Mouse (Mus musculus) forebrain, embryonic 10.5 days (tissue): Measurements from ENCODE around the gene Aspscr1. TPM values are rescaled to one million over a fixed set of nuclear protein-coding genes. Genes with fewer than 3 reads are reported as not detected.
A peak's percentile ranks its signal among the peaks of the same experiment; 100 is the strongest.
"Not testable (repeated sequence)": the region's sequence is repeated elsewhere in the genome, so short reads cannot be mapped to it uniquely, and the experiment has no call there.

Source experiments
- DNase-seq: peaks from one replicate; pipeline ENCODE4 v3.0.0-alpha.2; 2017; ENCODE audit warnings: low spot score; ENCODE audit errors: extremely low spot score
- H3K27ac ChIP-seq: fragments of 300-500 bp; sonication (generic); 2 replicates; pipeline ENCODE4 v1.5.1; 2016; ENCODE audit warnings: mild to moderate bottlenecking
- H3K27me3 ChIP-seq: fragments of 300-500 bp; sonication (generic); 2 replicates; pipeline ENCODE4 v1.6.1; 2016; ENCODE audit warnings: mild to moderate bottlenecking; ENCODE audit not compliant: poor library complexity, severe bottlenecking
- H3K36me3 ChIP-seq: fragments of 300-500 bp; sonication (generic); replicated peaks from 2 replicates; pipeline ENCODE4 v1.6.1; 2016; ENCODE audit warnings: mild to moderate bottlenecking, moderate library complexity
- H3K4me1 ChIP-seq: fragments of 300-500 bp; sonication (generic); 2 replicates; pipeline ENCODE4 v1.6.1; 2016
- H3K4me3 ChIP-seq: fragments of 300-500 bp; sonication (generic); 2 replicates; pipeline ENCODE4 v1.5.1; 2016; ENCODE audit warnings: mild to moderate bottlenecking, moderate library complexity
- H3K9me3 ChIP-seq: fragments of 300-500 bp; sonication (generic); 2 replicates; pipeline ENCODE4 v1.6.1; 2016; ENCODE audit warnings: mild to moderate bottlenecking, moderate library complexity
- WGBS: fragments of 180-500 bp; shearing (Covaris S2); methylation state at CpG from one replicate; pipeline ENCODE4 v1.1.7; 2016; 5-methylcytosine and 5-hydroxymethylcytosine counted together
- polyA plus RNA-seq: library from polyadenylated mRNA; unstranded; fragments of >200 nt; fragmentation: Nextera tagmentation; extraction: Ambion mirVana; gene quantifications from 2 replicates; pipeline ENCODE4 v1.2.1, GENCODE M21; 2016

Gene Aspscr1
- polyA plus RNA-seq, 1 experiment from 2014 or later: 142 TPM

DNA sequence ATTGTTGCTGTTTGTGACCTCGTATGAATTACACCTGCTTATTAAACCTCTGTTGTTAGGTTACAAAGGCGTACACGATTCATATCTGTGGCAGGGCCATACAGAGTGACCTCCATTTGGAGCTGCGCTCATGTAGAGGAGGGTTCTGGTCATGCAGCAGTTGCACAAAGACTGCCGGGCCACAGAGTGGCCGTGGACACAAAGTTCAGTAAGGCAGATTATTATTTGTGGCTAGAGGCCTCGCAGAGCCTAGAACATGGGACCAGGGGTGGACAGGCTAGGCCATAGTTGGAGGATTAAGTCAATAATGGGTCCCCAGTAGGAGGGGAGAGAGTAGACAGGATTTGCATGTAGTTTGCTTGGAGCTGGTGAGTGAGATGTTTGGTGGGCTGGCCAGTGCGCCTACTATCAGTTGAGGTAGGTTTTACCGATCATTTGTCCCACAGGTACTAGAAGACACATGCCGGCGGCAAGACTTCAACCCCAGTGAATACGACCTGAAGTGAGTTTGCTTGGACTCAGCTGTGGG lies 885 bp downstream of the Aspscr1 start:
- peak overlapping the region; percentile 97 for H3K27ac ChIP-seq
- WGBS: 44% methylated on average over 12 of the region's 12 CpGs
- peaks cover 28% of the 10 kb centered on the region for H3K4me1 ChIP-seq
- DNase-seq: no peak
- no peaks in the 10 kb centered on the region for H3K9me3 ChIP-seq
- H3K4me3 ChIP-seq: peak overlapping the region; percentile 73
- no peaks in the 10 kb centered on the region for H3K27me3 ChIP-seq
- H3K36me3 ChIP-seq: peaks cover 41% of the 10 kb centered on the region

DNA sequence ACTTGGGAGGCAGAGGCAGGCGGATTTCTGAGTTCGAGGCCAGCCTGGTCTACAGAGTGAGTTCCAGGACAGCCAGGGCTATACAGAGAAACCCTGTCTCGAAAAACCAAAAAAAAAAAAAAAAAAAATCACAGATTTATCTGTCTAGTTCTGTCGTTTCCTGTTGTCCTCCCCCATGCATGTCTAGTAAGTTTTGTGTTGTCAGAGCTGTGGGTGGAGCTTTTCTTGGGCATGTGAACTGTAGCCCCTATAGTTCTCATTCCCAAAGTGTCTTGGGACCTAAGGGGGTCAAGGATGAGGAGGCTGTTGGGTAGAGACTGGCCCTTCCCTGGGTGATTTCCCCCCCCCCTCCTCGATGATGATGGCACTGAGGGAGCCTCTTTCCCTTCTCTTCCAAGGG lies 3.1 kb downstream of the Aspscr1 start:
- 80% methylated on average over 5 of the region's 5 CpGs for WGBS
- Histone ChIP-seq H3K4me1 (peaks cover 28% of the 10 kb centered on the region), H3K36me3 (peaks cover 63% of the 10 kb centered on the region)
- H3K27ac ChIP-seq, H3K4me3 ChIP-seq, H3K27me3 ChIP-seq, DNase-seq, H3K9me3 ChIP-seq: not testable (repeated sequence)

DNA sequence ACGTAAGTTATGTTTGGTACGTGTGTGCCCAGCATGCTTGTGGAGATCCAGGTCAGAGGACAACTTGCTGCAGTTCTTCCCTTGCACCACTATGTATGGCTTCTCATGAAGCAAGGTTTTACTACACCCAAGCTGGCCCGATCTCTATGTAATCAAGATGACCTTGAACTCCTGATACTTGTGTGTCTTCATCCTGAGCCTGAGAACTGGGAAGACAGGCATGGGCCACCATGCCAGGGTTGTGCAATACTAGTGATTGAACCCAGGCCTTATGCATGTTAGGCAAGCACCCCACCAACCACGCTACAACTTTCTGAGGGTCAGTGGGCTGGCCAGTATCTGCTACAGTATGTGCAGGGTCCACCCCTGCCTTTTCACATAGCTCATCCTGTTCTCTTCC lies 4.2 kb downstream of the Aspscr1 start:
- H3K36me3 ChIP-seq: peaks cover 72% of the 10 kb centered on the region

DNA sequence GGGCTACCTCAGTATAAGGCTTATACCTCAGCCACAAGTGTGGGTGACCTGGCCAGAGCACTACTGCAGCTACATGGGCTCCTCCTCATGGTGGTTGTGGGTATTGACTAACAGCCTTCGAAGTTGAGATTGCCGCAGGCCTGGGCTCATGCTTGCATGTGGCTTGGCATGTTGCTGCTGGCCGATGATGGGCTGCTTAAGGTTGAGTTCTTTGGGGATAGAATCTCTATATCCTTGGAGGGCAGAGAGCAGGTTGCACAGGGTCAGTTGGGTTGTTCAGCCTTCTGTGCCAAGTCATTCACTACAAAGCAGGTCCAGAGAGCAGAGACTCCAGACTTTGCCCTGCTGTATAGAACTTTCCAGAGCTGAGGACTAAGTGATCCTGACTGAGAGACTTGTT lies 7.1 kb downstream of the Aspscr1 start:
- H3K4me1 ChIP-seq: 0 out of 2 replicates have a peak, but pooled peaks cover 4% of the 10 kb centered on the region
- H3K27me3 ChIP-seq: no peaks in the 10 kb centered on the region
- no peak overlapping the region for H3K27ac ChIP-seq
- H3K36me3 ChIP-seq: peaks cover 88% of the 10 kb centered on the region
- WGBS: 85% methylated on average over 3 of the region's 3 CpGs
- H3K4me3 ChIP-seq: no peak overlapping the region
- DNase-seq: no peak
- H3K9me3 ChIP-seq: no peaks in the 10 kb centered on the region

More for the DNA sequence above, 4.2 kb downstream of the Aspscr1 start:
- Histone ChIP-seq H3K4me1 (peaks cover 28% of the 10 kb centered on the region), H3K27ac (no peak overlapping the region), H3K4me3 (no peak overlapping the region), H3K9me3 (no peaks in the 10 kb centered on the region), H3K27me3 (no peaks in the 10 kb centered on the region)
- DNase-seq: no peak
- WGBS: 98% methylated on average over 4 of the region's 4 CpGs

DNA sequence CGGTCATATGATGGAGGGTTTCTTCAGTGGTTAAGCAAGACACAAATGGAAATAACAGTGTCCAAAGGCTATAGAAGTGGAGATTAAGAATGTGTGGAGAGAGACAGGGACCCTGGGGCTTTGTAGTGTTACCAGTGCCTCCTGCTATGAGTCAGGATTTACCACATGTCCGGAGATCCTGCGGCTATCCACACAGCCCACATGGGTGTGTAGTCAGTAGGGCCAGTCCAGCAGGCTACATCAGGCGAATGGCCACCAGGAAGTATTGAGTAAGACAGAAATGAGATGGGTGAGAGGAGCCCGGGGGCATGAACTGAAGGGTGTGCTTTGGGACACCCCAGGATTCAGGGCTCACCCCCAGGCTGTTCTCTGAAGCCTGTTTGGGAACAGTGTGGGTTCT lies 9.9 kb downstream of the Aspscr1 start:
- no peak for DNase-seq
- Histone ChIP-seq H3K27me3 (no peaks in the 10 kb centered on the region), H3K4me3 (no peak overlapping the region), H3K27ac (no peak overlapping the region), H3K4me1 (no peaks in the 10 kb centered on the region), H3K36me3 (peaks cover 90% of the 10 kb centered on the region), H3K9me3 (no peaks in the 10 kb centered on the region)
- 95% methylated on average over 5 of the region's 5 CpGs for WGBS

DNA sequence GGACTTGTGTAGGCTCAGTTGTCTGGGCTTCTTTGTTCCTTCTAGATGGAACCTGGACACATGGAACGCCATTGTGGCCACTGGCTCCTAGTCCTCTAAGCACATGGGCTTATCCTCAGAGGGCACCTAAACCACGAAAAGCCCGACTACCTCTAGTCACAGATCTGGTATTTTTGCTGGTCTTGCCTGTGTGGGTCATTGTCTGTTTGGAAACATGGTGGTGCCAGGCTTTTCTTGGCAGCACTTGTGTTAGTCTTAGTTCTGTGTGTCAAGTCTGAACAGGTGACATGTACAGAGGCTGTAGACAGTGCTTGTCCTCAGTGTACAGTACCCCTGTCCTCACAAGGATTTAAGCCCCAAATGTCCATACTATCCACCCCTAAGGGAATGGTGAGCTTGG lies 10.8 kb downstream of the Aspscr1 start:
- H3K36me3 ChIP-seq: peaks cover 90% of the 10 kb centered on the region
- H3K27ac ChIP-seq: no peak overlapping the region
- H3K9me3 ChIP-seq: no peaks in the 10 kb centered on the region
- H3K4me3 ChIP-seq: no peak overlapping the region
- WGBS: 93% methylated on average over 3 of the region's 3 CpGs
- no peaks in the 10 kb centered on the region for H3K4me1 ChIP-seq
- H3K27me3 ChIP-seq: no peaks in the 10 kb centered on the region
- no peak for DNase-seq

DNA sequence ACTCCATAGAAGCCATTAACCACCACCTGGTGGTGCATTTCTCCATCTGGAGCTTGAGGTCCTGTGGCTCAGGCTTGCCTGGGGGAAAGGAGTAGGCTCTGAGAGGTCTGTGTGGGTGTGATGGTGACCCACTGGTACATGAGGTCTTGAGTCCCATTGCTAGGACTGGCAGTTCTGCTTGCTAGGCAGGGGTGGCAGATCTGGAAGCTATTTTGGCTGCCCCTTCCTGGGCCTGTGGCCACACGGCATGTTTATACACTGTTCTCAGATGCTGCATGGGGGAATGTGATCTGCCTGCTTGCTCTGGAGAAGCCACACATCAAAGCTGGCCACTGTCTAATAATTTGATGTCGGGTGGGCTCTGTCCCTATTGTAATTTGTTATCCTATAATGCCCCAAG lies 11.3 kb downstream of the Aspscr1 start:
- Histone ChIP-seq H3K27me3 (no peaks in the 10 kb centered on the region), H3K36me3 (peaks cover 90% of the 10 kb centered on the region), H3K9me3 (no peaks in the 10 kb centered on the region), H3K27ac (no peak overlapping the region), H3K4me3 (no peak overlapping the region), H3K4me1 (no peaks in the 10 kb centered on the region)
- WGBS: 91% methylated on average over 2 of the region's 2 CpGs
- DNase-seq: no peak

DNA sequence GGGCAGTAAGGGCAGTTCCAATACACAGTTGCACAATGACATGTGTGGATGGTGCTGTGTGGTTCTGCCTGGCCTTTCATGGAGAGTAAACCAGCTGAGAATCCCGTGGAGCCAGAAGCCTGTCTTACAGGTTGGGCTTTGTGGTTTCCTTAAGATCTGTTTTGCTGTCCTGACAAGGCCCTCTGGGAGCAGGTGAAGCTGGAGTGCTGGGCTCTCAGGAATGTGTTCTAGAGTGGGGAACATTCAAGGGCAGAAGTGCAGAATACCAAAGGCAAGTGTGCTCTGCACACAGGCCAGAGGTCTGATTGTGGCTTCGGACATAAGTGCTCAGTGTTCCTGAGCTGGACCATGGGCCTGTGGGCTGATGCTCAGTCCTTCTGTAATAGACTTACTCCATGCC lies 11.9 kb downstream of the Aspscr1 start:
- H3K9me3 ChIP-seq: no peaks in the 10 kb centered on the region
- H3K4me1 ChIP-seq: no peaks in the 10 kb centered on the region
- no peaks in the 10 kb centered on the region for H3K27me3 ChIP-seq
- DNase-seq: no peak
- no peak overlapping the region for H3K4me3 ChIP-seq
- 92% methylated on average over 2 of the region's 2 CpGs for WGBS
- no peak overlapping the region for H3K27ac ChIP-seq
- peaks cover 90% of the 10 kb centered on the region for H3K36me3 ChIP-seq

DNA sequence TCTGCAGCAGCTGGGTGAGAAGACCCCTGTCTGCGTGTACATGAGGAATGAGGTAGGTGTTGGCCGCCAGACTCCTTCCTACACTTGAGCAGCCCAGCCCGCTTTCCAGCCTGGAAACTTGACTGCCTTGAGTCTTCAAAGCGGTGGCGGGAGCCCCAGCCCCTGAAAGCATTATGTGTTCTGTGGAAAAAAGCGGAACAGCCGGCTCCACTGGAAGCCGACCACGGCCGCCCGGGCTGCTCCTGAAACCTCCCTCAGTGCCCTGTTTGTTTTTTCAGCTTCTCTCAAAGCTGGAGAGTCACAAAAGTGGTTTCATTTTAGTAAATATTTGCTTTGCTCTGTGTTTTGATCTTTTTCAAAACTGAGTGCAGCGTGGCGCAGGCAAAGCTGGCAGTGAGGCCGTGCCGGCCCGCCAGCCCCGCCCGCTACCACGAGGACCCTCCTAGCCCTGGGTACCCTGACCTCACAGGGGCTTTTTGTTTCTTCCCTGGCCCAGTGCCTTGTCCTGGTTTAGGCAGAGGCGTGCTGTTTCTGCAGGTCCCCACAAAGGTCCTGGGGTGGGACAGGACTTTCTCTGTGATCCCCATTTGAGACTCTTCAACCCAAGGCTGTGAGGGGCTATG lies 14.0 kb downstream of the Aspscr1 start:
- Histone ChIP-seq H3K4me3 (no peak overlapping the region), H3K36me3 (peaks cover 89% of the 10 kb centered on the region), H3K27ac (no peak overlapping the region), H3K27me3 (no peaks in the 10 kb centered on the region), H3K4me1 (no peaks in the 10 kb centered on the region), H3K9me3 (no peaks in the 10 kb centered on the region)
- no peak for DNase-seq
- WGBS: 91% methylated on average over 20 of the region's 20 CpGs

DNA sequence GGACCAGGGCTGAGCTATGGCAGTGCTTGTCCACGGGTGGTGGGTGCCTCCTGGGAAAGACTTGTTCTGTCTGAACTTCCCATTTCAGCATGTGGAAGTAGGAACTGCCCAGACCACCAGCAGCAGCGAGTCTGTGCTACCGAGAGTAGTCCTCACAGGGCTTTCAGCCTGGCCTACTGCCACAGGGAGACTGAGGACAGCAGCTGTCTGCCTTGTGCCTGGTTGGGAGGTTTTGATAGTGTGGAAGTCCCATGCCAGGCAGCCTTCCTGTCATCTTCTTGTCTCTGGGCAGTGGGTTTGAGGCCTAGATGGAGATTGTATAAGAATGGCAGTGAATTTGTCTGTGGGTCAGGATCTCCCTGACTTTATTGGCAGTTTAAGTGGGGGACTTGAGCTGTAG lies 16.6 kb downstream of the Aspscr1 start:
- DNase-seq: no peak
- H3K4me1 ChIP-seq: peaks cover 5% of the 10 kb centered on the region
- H3K4me3 ChIP-seq: no peak overlapping the region
- H3K27me3 ChIP-seq: no peaks in the 10 kb centered on the region
- WGBS: 86% methylated on average over 3 of the region's 3 CpGs
- no peaks in the 10 kb centered on the region for H3K9me3 ChIP-seq
- H3K36me3 ChIP-seq: peaks cover 95% of the 10 kb centered on the region
- H3K27ac ChIP-seq: no peak overlapping the region

DNA sequence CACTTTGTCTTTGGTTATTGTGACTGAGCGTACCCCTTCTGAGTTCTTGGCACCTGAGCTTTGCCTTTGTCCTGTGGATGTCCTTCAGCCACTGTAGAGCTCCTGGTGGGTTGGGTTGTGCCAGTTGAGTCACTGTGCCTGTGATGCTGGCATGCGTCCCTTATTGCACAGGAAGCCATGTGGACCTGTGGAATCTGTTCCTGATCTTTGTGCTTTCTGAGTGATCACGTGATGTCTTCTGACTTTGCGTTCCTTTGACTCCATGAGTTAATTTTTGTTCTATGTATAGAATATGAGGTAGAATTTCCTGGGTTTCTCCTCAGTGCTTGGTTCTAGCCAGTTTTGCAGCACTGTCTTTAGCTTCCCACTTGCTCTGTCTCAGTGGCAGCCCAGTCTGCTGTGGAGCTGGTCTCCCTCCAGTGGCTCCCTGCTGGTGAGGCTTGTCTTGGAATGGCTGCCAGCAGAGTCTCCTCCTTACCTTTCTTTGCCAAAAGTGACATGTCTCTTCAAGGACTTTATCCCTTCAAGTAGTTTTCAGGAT lies 19.8 kb downstream of the Aspscr1 start:
- Histone ChIP-seq H3K4me3 (no peak overlapping the region), H3K27ac (no peak overlapping the region), H3K36me3 (peaks cover 94% of the 10 kb centered on the region), H3K27me3 (no peaks in the 10 kb centered on the region), H3K9me3 (peaks cover 6% of the 10 kb centered on the region; the same call in 1 of the 2 replicates), H3K4me1 (peaks cover 26% of the 10 kb centered on the region)
- WGBS: 95% methylated on average over 4 of the region's 4 CpGs
- DNase-seq: no peak

DNA sequence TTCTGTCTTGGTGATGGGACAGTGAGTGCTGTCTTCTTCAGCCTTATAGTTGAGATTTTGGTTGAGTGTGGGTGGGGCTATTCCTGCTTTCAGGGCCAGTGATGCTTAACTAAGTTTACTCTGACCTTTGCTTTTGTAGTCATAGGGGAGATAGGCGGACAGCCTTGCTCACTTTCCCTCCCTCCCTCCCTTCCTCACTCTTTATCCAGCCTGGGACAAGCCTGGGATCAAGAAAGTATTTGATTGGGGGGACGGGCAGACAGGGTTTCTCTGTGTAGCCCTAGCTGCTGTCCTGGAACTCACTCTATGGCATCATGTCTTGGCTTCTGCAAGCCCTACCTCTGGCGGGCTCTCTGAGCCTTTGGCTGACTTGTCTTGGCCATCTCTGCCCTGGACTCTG lies 20.7 kb downstream of the Aspscr1 start:
- Histone ChIP-seq H3K4me3 (no peak overlapping the region), H3K27me3 (no peaks in the 10 kb centered on the region), H3K27ac (peak overlapping the region; percentile 35; the same call in 1 of the 2 replicates), H3K36me3 (peaks cover 94% of the 10 kb centered on the region), H3K9me3 (peaks cover 6% of the 10 kb centered on the region; the same call in 1 of the 2 replicates), H3K4me1 (peaks cover 32% of the 10 kb centered on the region)
- 73% methylated on average over 3 of the region's 3 CpGs for WGBS
- DNase-seq: no peak

DNA sequence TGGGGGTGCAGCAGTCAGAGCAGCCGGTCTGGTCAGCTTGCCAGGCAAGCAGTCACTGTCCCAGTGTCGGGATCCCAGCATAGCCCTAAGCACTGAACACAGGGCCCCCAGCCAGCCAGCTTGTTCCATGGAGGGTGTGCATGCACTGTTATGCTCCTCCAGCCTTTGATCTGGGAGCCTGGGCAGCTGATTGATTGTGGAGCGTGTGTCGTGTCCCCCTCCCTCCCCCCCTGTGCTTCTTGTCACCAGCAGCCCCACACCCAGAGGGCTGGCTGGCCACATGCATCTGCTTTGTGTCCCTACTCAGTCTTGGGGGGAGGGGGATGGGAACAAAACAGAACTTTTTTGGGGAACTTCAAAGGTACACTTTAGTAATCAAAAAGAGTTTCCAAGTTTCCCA lies 22.4 kb downstream of the Aspscr1 start:
- DNase-seq: no peak

More for the DNA sequence above, 22.4 kb downstream of the Aspscr1 start:
- H3K27ac ChIP-seq: peak overlapping the region; percentile 83
- H3K4me1 ChIP-seq: peaks cover 32% of the 10 kb centered on the region
- 55% methylated on average over 4 of the region's 4 CpGs for WGBS
- peaks cover 95% of the 10 kb centered on the region for H3K36me3 ChIP-seq
- no peaks in the 10 kb centered on the region for H3K27me3 ChIP-seq
- H3K9me3 ChIP-seq: peaks cover 6% of the 10 kb centered on the region; the same call in 1 of the 2 replicates
- 0 out of 2 replicates have a peak overlapping the region, but pooled peaks have one; percentile 2 for H3K4me3 ChIP-seq
